11 mouse cellular contexts compared by ENCODE assay signal in the genomic region with DNA sequence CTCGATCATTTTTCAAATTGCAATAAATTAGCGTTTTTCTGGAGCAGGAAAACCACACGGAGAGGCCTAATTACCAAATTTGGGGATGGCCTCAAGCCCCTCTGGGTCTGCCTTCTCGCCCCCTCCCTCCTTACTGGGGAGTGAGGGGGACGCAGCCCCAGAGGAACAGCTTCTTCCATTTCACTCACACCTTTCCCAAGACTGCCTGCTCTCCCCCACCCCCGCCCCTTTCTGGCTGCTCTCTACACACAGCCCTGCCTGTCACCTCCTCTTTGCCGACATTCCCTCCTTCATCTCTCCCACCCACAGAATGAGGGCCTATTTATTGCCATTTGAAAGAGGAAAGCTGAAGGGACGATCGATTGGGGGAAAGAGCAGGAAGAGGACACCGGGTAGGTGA.
DNase-seq lines count a peak whose midpoint lies in the region; ATAC-seq lines count a peak whose summit lies in the region.
"Had no signal": no experiment of that assay in that cellular context is flagged by ENCODE, and none has a peak within 500 bp of the region (broad histone marks: within the 10 kb centered on the region; RNA-seq: fewer than 3 reads in every experiment).

No protein-coding gene starts in this region.

- 23% methylated on average over 10 of the region's 10 CpGs for WGBS in heart, embryonic 12.5 days
- WGBS in forebrain, embryonic 15.5 days, result 25% methylated on average over 10 of the region's 10 CpGs
- WGBS in limb, embryonic 12.5 days, result 18% methylated on average over 10 of the region's 10 CpGs

- DNase-seq in heart, adult 9 months (ENCODE audit: low spot score in 2 of 2), result no peak
- peak; percentile 26 for DNase-seq in brain, adult 2 months (ENCODE audit: low read depth, low spot score)
- DNase-seq in cerebellum, postnatal 25 days, result no peak
- DNase-seq in urinary bladder, postnatal 25 days (ENCODE audit: low spot score), result no peak
- DNase-seq in kidney, postnatal 10 days, result no peak
- DNase-seq: adrenal gland, postnatal 25 days; cerebellum, postnatal 36 days had no signal

- no peaks in the 10 kb centered on the region for H3K36me3 ChIP-seq in heart, embryonic 12.5 days
- no peaks in the 10 kb centered on the region for H3K36me3 ChIP-seq in forebrain, embryonic 15.5 days
- no peaks in the 10 kb centered on the region for H3K36me3 ChIP-seq in limb, embryonic 12.5 days

- H3K4me2 ChIP-seq in heart, embryonic 12.5 days, result peak overlapping the region; percentile 58
- 0 out of 2 replicates have a peak overlapping the region, but pooled peaks have one; percentile 14 for H3K4me2 ChIP-seq in forebrain, embryonic 15.5 days (replicated peaks)
- H3K4me2 ChIP-seq in limb, embryonic 12.5 days, result peak overlapping the region; percentile 43

- peaks cover 67% of the 10 kb centered on the region for H3K27me3 ChIP-seq in heart, embryonic 12.5 days (replicated peaks)
- H3K27me3 ChIP-seq in forebrain, embryonic 15.5 days, result no peaks in the 10 kb centered on the region; the same call in 1 of the 2 replicates
- peaks cover 96% of the 10 kb centered on the region for H3K27me3 ChIP-seq in limb, embryonic 12.5 days

- no peaks in the 10 kb centered on the region for H3K9me3 ChIP-seq in heart, embryonic 12.5 days (replicated peaks)
- H3K9me3 ChIP-seq in forebrain, embryonic 15.5 days, result no peaks in the 10 kb centered on the region
- no peaks in the 10 kb centered on the region for H3K9me3 ChIP-seq in limb, embryonic 12.5 days
- H3K9me3 ChIP-seq: megakaryocyte, embryonic 14.5 days had no signal

- H3K27ac ChIP-seq in heart, embryonic 12.5 days (ENCODE audit: poor library complexity, severe bottlenecking), result no peak overlapping the region
- peak overlapping the region; percentile 89 for H3K27ac ChIP-seq in forebrain, embryonic 15.5 days (replicated peaks)
- H3K27ac ChIP-seq in limb, embryonic 12.5 days, result no peak overlapping the region

- H3K4me1 ChIP-seq in heart, embryonic 12.5 days (replicated peaks), result peaks cover 4% of the 10 kb centered on the region; the same call in 1 of the 2 replicates
- peaks cover 20% of the 10 kb centered on the region for H3K4me1 ChIP-seq in forebrain, embryonic 15.5 days
- H3K4me1 ChIP-seq in limb, embryonic 12.5 days (replicated peaks), result peaks cover 15% of the 10 kb centered on the region

- H3K9ac ChIP-seq in heart, embryonic 12.5 days, result no peak overlapping the region
- no peak overlapping the region for H3K9ac ChIP-seq in forebrain, embryonic 15.5 days (replicated peaks)
- H3K9ac ChIP-seq in limb, embryonic 12.5 days (replicated peaks), result no peak overlapping the region

- H3K4me3 ChIP-seq in heart, embryonic 12.5 days, result peak overlapping the region; percentile 13; the same call in 1 of the 2 replicates
- no peak overlapping the region for H3K4me3 ChIP-seq in forebrain, embryonic 15.5 days
- H3K4me3 ChIP-seq in limb, embryonic 12.5 days (replicated peaks), result no peak overlapping the region
- H3K4me3 ChIP-seq: megakaryocyte, embryonic 14.5 days had no signal

- no peak for ATAC-seq in heart, embryonic 12.5 days (ENCODE audit: insufficient number of reproducible peaks, low FRiP score)
- ATAC-seq in forebrain, embryonic 15.5 days (replicated peaks), result peak; percentile 72
- ATAC-seq in limb, embryonic 12.5 days (ENCODE audit: insufficient number of reproducible peaks, insufficient read depth, low FRiP score, low TSS enrichment, low read depth), result no peak
